Mouse (Mus musculus): Measurements from ENCODE around the gene Mical3. TPM values are rescaled to one million over a fixed set of nuclear protein-coding genes. Genes with fewer than 3 reads are reported as not detected.

Gene Mical3
- total and polyA plus RNA-seq, 3 experiments = 52.1 to 127 (median 114) TPM

- Histone ChIP-seq H3K4me3 (no peak overlapping the region), H3K4me1 (ENCODE audit: control insufficient read depth, insufficient read depth, low read length) (no peaks in the 10 kb centered on the region), H3K9ac (ENCODE audit: low read depth, low read length) (no peak overlapping the region), H3K79me2 (replicated peaks; ENCODE audit: control insufficient read depth, insufficient read depth, low read length) (no peaks in the 10 kb centered on the region), H3K27ac (no peak overlapping the region), H3K27me3 (ENCODE audit: control insufficient read depth, insufficient read depth, low read length) (no peaks in the 10 kb centered on the region), H3K36me3 (ENCODE audit: control insufficient read depth, insufficient read depth, low read length) (no peaks in the 10 kb centered on the region)
- DNase-seq = no peak
- no peak for TF ChIP-seq EP300 (IDR thresholded peaks at IDR 0.05; ENCODE audit: insufficient read depth, low read depth, low read length)
- no peak for TF ChIP-seq POLR2A (IDR thresholded peaks at IDR 0.05; ENCODE audit: insufficient read depth, low read depth, low read length)
- TF ChIP-seq CTCF (IDR thresholded peaks at IDR 0.05) = no peak
- 88% methylated on average over 3 of the region's 3 CpGs for WGBS
- intact Hi-C loops (cut with DNase I) = no loop called here
Observed at GRCm38 (mm10) chr6:120939783-120940182, 191.0 kb downstream of the Mical3 start.

GRCm38 (mm10) chr6:120938763-120939450 is 191.9 kb downstream of the Mical3 start:
- no peaks in the 10 kb centered on the region for H3K79me2 ChIP-seq (replicated peaks; ENCODE audit: control insufficient read depth, insufficient read depth, low read length)
- H3K27ac ChIP-seq = no peak overlapping the region
- no peaks in the 10 kb centered on the region for H3K36me3 ChIP-seq (ENCODE audit: control insufficient read depth, insufficient read depth, low read length)
- WGBS = 88% methylated on average over 12 of the region's 12 CpGs
- intact Hi-C loops (cut with DNase I) = no loop called here
- TF ChIP-seq CTCF (IDR thresholded peaks at IDR 0.05) (no peak), POLR2A (IDR thresholded peaks at IDR 0.05; ENCODE audit: insufficient read depth, low read depth, low read length) (no peak), EP300 (IDR thresholded peaks at IDR 0.05; ENCODE audit: insufficient read depth, low read depth, low read length) (no peak)
- H3K4me3 ChIP-seq = no peak overlapping the region
- DNase-seq = no peak
- no peaks in the 10 kb centered on the region for H3K27me3 ChIP-seq (ENCODE audit: control insufficient read depth, insufficient read depth, low read length)
- no peak overlapping the region for H3K9ac ChIP-seq (ENCODE audit: low read depth, low read length)
- H3K4me1 ChIP-seq (ENCODE audit: control insufficient read depth, insufficient read depth, low read length) = no peaks in the 10 kb centered on the region

DNA sequence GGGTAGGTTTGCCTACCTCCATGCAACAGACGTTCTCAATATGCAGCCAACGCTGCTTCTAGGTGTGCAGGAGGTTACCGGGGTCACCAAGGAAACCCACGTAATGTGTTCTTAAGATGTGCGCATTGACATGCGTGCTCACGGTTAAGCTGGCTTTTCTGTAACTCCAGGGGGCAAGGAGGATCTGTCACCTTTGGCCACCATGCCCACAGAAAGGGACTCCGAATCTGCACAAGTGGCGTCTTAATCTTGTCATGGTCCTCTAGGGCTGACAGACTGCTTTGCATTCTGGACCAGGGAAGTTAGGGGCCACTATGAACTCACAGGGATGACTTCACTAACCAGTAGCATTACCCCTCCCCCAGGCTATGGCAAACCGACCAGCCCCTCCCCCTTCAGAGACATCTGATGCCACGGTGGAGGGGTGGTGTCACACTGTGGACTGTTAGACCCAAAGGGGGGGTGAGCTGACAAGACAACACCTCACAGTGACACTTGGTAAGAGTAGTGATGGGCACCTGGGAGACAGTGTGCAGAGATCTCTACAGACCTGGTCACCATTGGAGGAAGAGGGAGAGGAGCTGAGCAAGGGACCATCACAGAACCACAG is 192.7 kb downstream of the Mical3 start:
- no peak overlapping the region for H3K27ac ChIP-seq
- H3K4me1 ChIP-seq (ENCODE audit: control insufficient read depth, insufficient read depth, low read length) = no peaks in the 10 kb centered on the region
- WGBS = 81% methylated on average over 11 of the region's 11 CpGs
- no peak overlapping the region for H3K9ac ChIP-seq (ENCODE audit: low read depth, low read length)
- no peaks in the 10 kb centered on the region for H3K36me3 ChIP-seq (ENCODE audit: control insufficient read depth, insufficient read depth, low read length)
- intact Hi-C loops (cut with DNase I) = no loop called here
- H3K27me3 ChIP-seq (ENCODE audit: control insufficient read depth, insufficient read depth, low read length) = no peaks in the 10 kb centered on the region
- DNase-seq = no peak
- no peak for TF ChIP-seq CTCF (IDR thresholded peaks at IDR 0.05)
- no peak for TF ChIP-seq EP300 (IDR thresholded peaks at IDR 0.05; ENCODE audit: insufficient read depth, low read depth, low read length)
- no peak for TF ChIP-seq POLR2A (IDR thresholded peaks at IDR 0.05; ENCODE audit: insufficient read depth, low read depth, low read length)
- H3K4me3 ChIP-seq = no peak overlapping the region
- H3K79me2 ChIP-seq (replicated peaks; ENCODE audit: control insufficient read depth, insufficient read depth, low read length) = no peaks in the 10 kb centered on the region

- H3K9ac ChIP-seq (ENCODE audit: low read depth, low read length) = no peak overlapping the region
- DNase-seq = no peak
- H3K4me3 ChIP-seq = no peak overlapping the region
- H3K36me3 ChIP-seq (ENCODE audit: control insufficient read depth, insufficient read depth, low read length) = no peaks in the 10 kb centered on the region
- TF ChIP-seq POLR2A (IDR thresholded peaks at IDR 0.05; ENCODE audit: insufficient read depth, low read depth, low read length) (no peak), CTCF (IDR thresholded peaks at IDR 0.05) (no peak), EP300 (IDR thresholded peaks at IDR 0.05; ENCODE audit: insufficient read depth, low read depth, low read length) (no peak)
- 80% methylated on average over 16 of the region's 16 CpGs for WGBS
- peaks cover 2% of the 10 kb centered on the region; the same call in 1 of the 2 replicates for H3K4me1 ChIP-seq (ENCODE audit: control insufficient read depth, insufficient read depth, low read length)
- no peak overlapping the region for H3K27ac ChIP-seq
- H3K79me2 ChIP-seq (replicated peaks; ENCODE audit: control insufficient read depth, insufficient read depth, low read length) = no peaks in the 10 kb centered on the region
- intact Hi-C loops (cut with DNase I) = no loop called here
- no peaks in the 10 kb centered on the region for H3K27me3 ChIP-seq (ENCODE audit: control insufficient read depth, insufficient read depth, low read length)
Observed at GRCm38 (mm10) chr6:120937104-120937617, 193.6 kb downstream of the Mical3 start.

DNA sequence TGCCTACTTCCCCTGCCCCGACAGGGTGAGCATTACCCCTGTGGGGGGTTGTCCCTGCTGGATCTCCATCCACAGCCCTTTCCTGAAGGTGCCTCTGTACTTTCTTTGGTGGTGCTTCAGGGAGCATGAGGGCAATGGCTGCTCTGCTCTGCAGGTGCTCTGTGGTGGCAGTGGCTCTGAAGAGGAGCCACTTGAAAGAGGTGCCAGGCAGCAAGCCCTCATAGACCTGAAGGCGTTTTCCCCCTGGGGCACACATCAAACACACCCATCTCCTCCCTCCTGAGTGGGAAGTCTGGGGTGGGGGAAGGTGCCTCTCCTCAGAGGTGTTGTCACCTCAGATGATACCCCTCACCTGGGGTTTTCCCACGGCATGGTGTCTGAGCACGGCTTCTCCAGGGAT is 196.6 kb downstream of the Mical3 start:
- H3K27me3 ChIP-seq (ENCODE audit: control insufficient read depth, insufficient read depth, low read length) = no peaks in the 10 kb centered on the region
- H3K4me1 ChIP-seq (ENCODE audit: control insufficient read depth, insufficient read depth, low read length) = peaks cover 2% of the 10 kb centered on the region; the same call in 1 of the 2 replicates
- DNase-seq = no peak
- H3K9ac ChIP-seq (ENCODE audit: low read depth, low read length) = no peak overlapping the region
- intact Hi-C loops (cut with DNase I) = no loop called here
- no peaks in the 10 kb centered on the region for H3K36me3 ChIP-seq (ENCODE audit: control insufficient read depth, insufficient read depth, low read length)
- H3K27ac ChIP-seq = no peak overlapping the region
- 73% methylated on average over 4 of the region's 4 CpGs for WGBS
- TF ChIP-seq CTCF (IDR thresholded peaks at IDR 0.05) = no peak
- no peak for TF ChIP-seq EP300 (IDR thresholded peaks at IDR 0.05; ENCODE audit: insufficient read depth, low read depth, low read length)
- TF ChIP-seq POLR2A (IDR thresholded peaks at IDR 0.05; ENCODE audit: insufficient read depth, low read depth, low read length) = no peak
- no peaks in the 10 kb centered on the region for H3K79me2 ChIP-seq (replicated peaks; ENCODE audit: control insufficient read depth, insufficient read depth, low read length)
- no peak overlapping the region for H3K4me3 ChIP-seq

GRCm38 (mm10) chr6:120933670-120934069 is 197.1 kb downstream of the Mical3 start:
- no peak overlapping the region for H3K9ac ChIP-seq (ENCODE audit: low read depth, low read length)
- H3K4me1 ChIP-seq (ENCODE audit: control insufficient read depth, insufficient read depth, low read length) = peaks cover 2% of the 10 kb centered on the region; the same call in 1 of the 2 replicates
- no peak overlapping the region for H3K4me3 ChIP-seq
- H3K79me2 ChIP-seq (replicated peaks; ENCODE audit: control insufficient read depth, insufficient read depth, low read length) = no peaks in the 10 kb centered on the region
- TF ChIP-seq EP300 (IDR thresholded peaks at IDR 0.05; ENCODE audit: insufficient read depth, low read depth, low read length) = no peak
- no peak for TF ChIP-seq CTCF (IDR thresholded peaks at IDR 0.05)
- TF ChIP-seq POLR2A (IDR thresholded peaks at IDR 0.05; ENCODE audit: insufficient read depth, low read depth, low read length) = no peak
- DNase-seq = no peak
- 88% methylated on average over 7 of the region's 7 CpGs for WGBS
- H3K27ac ChIP-seq = no peak overlapping the region
- intact Hi-C loops (cut with DNase I) = no loop called here
- H3K36me3 ChIP-seq (ENCODE audit: control insufficient read depth, insufficient read depth, low read length) = no peaks in the 10 kb centered on the region
- no peaks in the 10 kb centered on the region for H3K27me3 ChIP-seq (ENCODE audit: control insufficient read depth, insufficient read depth, low read length)
